Mouse (Mus musculus): ENCODE data around the gene Zdhhc1. TPM values are rescaled to one million over a fixed set of nuclear protein-coding genes. Genes with fewer than 3 reads are reported as not detected.

The Zdhhc1 gene
- polyA plus RNA-seq, 1 experiment from 2014 or later, result 19.6 TPM

GRCm38 (mm10) chr8:105426878-105427277 is 69.8 kb downstream of the Zdhhc1 start:
- Histone ChIP-seq H3K4me2 (ENCODE audit: low read depth, severe bottlenecking) (no peak overlapping the region), H3K9ac (ENCODE audit: low read length) (no peak overlapping the region), H3K27ac (replicated peaks; ENCODE audit: low read depth, low read length) (no peak overlapping the region), H3K9me3 (ENCODE audit: control insufficient read depth, low read length) (no peaks in the 10 kb centered on the region), H3K4me3 (ENCODE audit: low read depth, low read length) (no peak overlapping the region), H3K36me3 (ENCODE audit: control insufficient read depth, insufficient read depth, low read length) (no peaks in the 10 kb centered on the region), H3K27me3 (ENCODE audit: control insufficient read depth, insufficient read depth, low read length) (no peaks in the 10 kb centered on the region), H3K4me1 (ENCODE audit: control insufficient read depth, insufficient read depth, low read length) (no peaks in the 10 kb centered on the region)
- ATAC-seq (ENCODE audit: insufficient number of reproducible peaks, low FRiP score, low TSS enrichment, low read depth) (no peak), DNase-seq (ENCODE audit: low spot score) (no peak)
- WGBS, result 84% methylated on average over 6 of the region's 6 CpGs

Other genes with a start within 250 kb of the Zdhhc1 start
- 2.4 and 3.4 TPM in 2 replicates for gene B3gnt9, start 241.7 kb downstream of the Zdhhc1 start, polyA plus RNA-seq (2014; fragmentation: Nextera tagmentation; extraction: Ambion mirVana)
- gene Tradd, start 232.3 kb downstream of the Zdhhc1 start, polyA plus RNA-seq (2014; fragmentation: Nextera tagmentation; extraction: Ambion mirVana), result 11.1 and 13.6 TPM in 2 replicates
- gene Fbxl8, start 232.3 kb downstream of the Zdhhc1 start, polyA plus RNA-seq (2014; fragmentation: Nextera tagmentation; extraction: Ambion mirVana), result 1.2 and 1.3 TPM in 2 replicates
- not detected in 2 replicates for gene Hsf4, start 227.1 kb downstream of the Zdhhc1 start, polyA plus RNA-seq (2014; fragmentation: Nextera tagmentation; extraction: Ambion mirVana)
- gene Nol3, start 220.8 kb downstream of the Zdhhc1 start, polyA plus RNA-seq (2014; fragmentation: Nextera tagmentation; extraction: Ambion mirVana), result 1.0 and 1.2 TPM in 2 replicates
- 17.5 and 17.9 TPM in 2 replicates for gene 4931428F04Rik, start 207.0 kb downstream of the Zdhhc1 start, polyA plus RNA-seq (2014; fragmentation: Nextera tagmentation; extraction: Ambion mirVana)
- gene Exoc3l, start 200.8 kb downstream of the Zdhhc1 start, polyA plus RNA-seq (2014; fragmentation: Nextera tagmentation; extraction: Ambion mirVana), result 6.6 and 8.6 TPM in 2 replicates
- 132 and 136 TPM in 2 replicates for gene E2f4, start 199.2 kb downstream of the Zdhhc1 start, polyA plus RNA-seq (2014; fragmentation: Nextera tagmentation; extraction: Ambion mirVana)
- 2.6 and 3.7 TPM in 2 replicates for gene Elmo3, start 191.3 kb downstream of the Zdhhc1 start, polyA plus RNA-seq (2014; fragmentation: Nextera tagmentation; extraction: Ambion mirVana)
- gene Lrrc29, start 170.6 kb downstream of the Zdhhc1 start, polyA plus RNA-seq (2014; fragmentation: Nextera tagmentation; extraction: Ambion mirVana), result 0.64 and 0.92 TPM in 2 replicates
- 87.5 and 99.0 TPM in 2 replicates for gene Tmem208, start 170.5 kb downstream of the Zdhhc1 start, polyA plus RNA-seq (2014; fragmentation: Nextera tagmentation; extraction: Ambion mirVana)
- gene Fhod1, start 148.9 kb downstream of the Zdhhc1 start, polyA plus RNA-seq (2014; fragmentation: Nextera tagmentation; extraction: Ambion mirVana), result 3.4 and 3.7 TPM in 2 replicates
- gene Slc9a5, start 148.1 kb downstream of the Zdhhc1 start, polyA plus RNA-seq (2014; fragmentation: Nextera tagmentation; extraction: Ambion mirVana), result 6.4 and 8.3 TPM in 2 replicates
- 0.84 and 0.92 TPM in 2 replicates for gene Plekhg4, start 123.6 kb downstream of the Zdhhc1 start, polyA plus RNA-seq (2014; fragmentation: Nextera tagmentation; extraction: Ambion mirVana)
- gene Kctd19, start 83.4 kb downstream of the Zdhhc1 start, polyA plus RNA-seq (2014; fragmentation: Nextera tagmentation; extraction: Ambion mirVana), result not detected in 2 replicates
- 0.26 TPM in 1 of 2 replicates, not detected in the other for gene Lrrc36, start 83.3 kb downstream of the Zdhhc1 start, polyA plus RNA-seq (2014; fragmentation: Nextera tagmentation; extraction: Ambion mirVana)
- gene Tppp3, start 25.4 kb downstream of the Zdhhc1 start, polyA plus RNA-seq (2014; fragmentation: Nextera tagmentation; extraction: Ambion mirVana), result 15.0 and 17.8 TPM in 2 replicates
- 64.2 and 71.0 TPM in 2 replicates for gene Hsd11b2, start 21.9 kb upstream of the Zdhhc1 start, polyA plus RNA-seq (2014; fragmentation: Nextera tagmentation; extraction: Ambion mirVana)
- 71.7 and 81.5 TPM in 2 replicates for gene Atp6v0d1, start 69.1 kb upstream of the Zdhhc1 start, polyA plus RNA-seq (2014; fragmentation: Nextera tagmentation; extraction: Ambion mirVana)
- gene Ripor1, start 108.4 kb upstream of the Zdhhc1 start, polyA plus RNA-seq (2014; fragmentation: Nextera tagmentation; extraction: Ambion mirVana), result 13.1 and 14.1 TPM in 2 replicates
- 128 and 131 TPM in 2 replicates for gene Ctcf, start 139.7 kb upstream of the Zdhhc1 start, polyA plus RNA-seq (2014; fragmentation: Nextera tagmentation; extraction: Ambion mirVana)
- 0.73 and 1.6 TPM in 2 replicates for gene Agrp, start 140.5 kb upstream of the Zdhhc1 start, polyA plus RNA-seq (2014; fragmentation: Nextera tagmentation; extraction: Ambion mirVana)
- 0.45 and 0.73 TPM in 2 replicates for gene Carmil2, start 189.4 kb upstream of the Zdhhc1 start, polyA plus RNA-seq (2014; fragmentation: Nextera tagmentation; extraction: Ambion mirVana)
- 68.9 and 71.5 TPM in 2 replicates for gene Acd, start 204.2 kb upstream of the Zdhhc1 start, polyA plus RNA-seq (2014; fragmentation: Nextera tagmentation; extraction: Ambion mirVana)
- 14.6 TPM in 2 replicates for gene Pard6a, start 204.2 kb upstream of the Zdhhc1 start, polyA plus RNA-seq (2014; fragmentation: Nextera tagmentation; extraction: Ambion mirVana)
- 0.12 TPM in 1 of 2 replicates, not detected in the other for gene 4933405L10Rik, start 210.8 kb upstream of the Zdhhc1 start, polyA plus RNA-seq (2014; fragmentation: Nextera tagmentation; extraction: Ambion mirVana)
- 42.3 and 44.3 TPM in 2 replicates for gene Enkd1, start 211.3 kb upstream of the Zdhhc1 start, polyA plus RNA-seq (2014; fragmentation: Nextera tagmentation; extraction: Ambion mirVana)

Data from limb, embryonic 11.5 days (tissue).